Mouse (Mus musculus): Measurements from ENCODE around the gene Card14. TPM values are rescaled to one million over a fixed set of nuclear protein-coding genes. Genes with fewer than 3 reads are reported as not detected.
A peak's percentile ranks its signal among the peaks of the same experiment; 100 is the strongest.

Gene Card14
- 0.09 and 0.15 TPM in 2 replicates for polyA plus RNA-seq (2014; fragmentation: Nextera tagmentation; extraction: Ambion mirVana)

GRCm38 (mm10) chr11:119307658-119307867 lies at the start of gene Card14:
Gene Card14, plus strand, starts transcription at chr11:119307768.
- Histone ChIP-seq H3K4me2 (ENCODE audit: low read length) (no peak within 1 kb of the TSS), H3K36me3 (ENCODE audit: control insufficient read depth, insufficient read depth, low read length) (no peaks in the 10 kb centered on the region), H3K27me3 (replicated peaks; ENCODE audit: control insufficient read depth, insufficient read depth, low read length) (no peaks in the 10 kb centered on the region), H3K9ac (ENCODE audit: low read length) (no peak within 1 kb of the TSS), H3K9me3 (replicated peaks; ENCODE audit: control insufficient read depth, low read length) (no peaks in the 10 kb centered on the region), H3K27ac (ENCODE audit: low read depth, low read length) (no peak within 1 kb of the TSS), H3K4me3 (ENCODE audit: low read depth, low read length) (no peak within 1 kb of the TSS), H3K4me1 (ENCODE audit: control insufficient read depth, insufficient read depth, low read length) (no peaks in the 10 kb centered on the region)
- ATAC-seq (no peak), DNase-seq (ENCODE audit: low spot score) (no peak)
- 74% methylated on average over 1 of the region's 1 CpGs for WGBS

GRCm38 (mm10) chr11:119258216-119258571 lies 49.4 kb upstream of the Card14 start:
- 74% methylated on average over 9 of the region's 9 CpGs for WGBS
- DNase-seq (ENCODE audit: low spot score): no peak
- Histone ChIP-seq H3K4me2 (ENCODE audit: low read length) (peak overlapping the region; percentile 48), H3K27ac (ENCODE audit: low read depth, low read length) (0 out of 2 replicates have a peak overlapping the region, but pooled peaks have one; percentile 21), H3K9ac (ENCODE audit: low read length) (peak overlapping the region; percentile 2; the same call in 1 of the 2 replicates), H3K9me3 (replicated peaks; ENCODE audit: control insufficient read depth, low read length) (no peaks in the 10 kb centered on the region), H3K36me3 (ENCODE audit: control insufficient read depth, insufficient read depth, low read length) (0 out of 2 replicates have a peak, but pooled peaks cover 3% of the 10 kb centered on the region), H3K4me3 (ENCODE audit: low read depth, low read length) (peak overlapping the region; percentile 17), H3K27me3 (replicated peaks; ENCODE audit: control insufficient read depth, insufficient read depth, low read length) (no peaks in the 10 kb centered on the region), H3K4me1 (ENCODE audit: control insufficient read depth, insufficient read depth, low read length) (no peaks in the 10 kb centered on the region)
- ATAC-seq: no peak

GRCm38 (mm10) chr11:119258572-119259322 lies 48.8 kb upstream of the Card14 start:
- Histone ChIP-seq H3K4me1 (ENCODE audit: control insufficient read depth, insufficient read depth, low read length) (no peaks in the 10 kb centered on the region), H3K4me2 (ENCODE audit: low read length) (peak overlapping the region; percentile 48), H3K4me3 (ENCODE audit: low read depth, low read length) (peak overlapping the region; percentile 17), H3K9ac (ENCODE audit: low read length) (peak overlapping the region; percentile 2; the same call in 1 of the 2 replicates), H3K27me3 (replicated peaks; ENCODE audit: control insufficient read depth, insufficient read depth, low read length) (no peaks in the 10 kb centered on the region), H3K9me3 (replicated peaks; ENCODE audit: control insufficient read depth, low read length) (no peaks in the 10 kb centered on the region), H3K27ac (ENCODE audit: low read depth, low read length) (0 out of 2 replicates have a peak overlapping the region, but pooled peaks have one; percentile 21), H3K36me3 (ENCODE audit: control insufficient read depth, insufficient read depth, low read length) (0 out of 2 replicates have a peak, but pooled peaks cover 3% of the 10 kb centered on the region)
- ATAC-seq (peak; percentile 68), DNase-seq (ENCODE audit: low spot score) (peak; percentile 68)
- 62% methylated on average over 23 of the region's 23 CpGs for WGBS

- H3K9me3 ChIP-seq (replicated peaks; ENCODE audit: control insufficient read depth, low read length): no peaks in the 10 kb centered on the region
- no peak overlapping the region for H3K9ac ChIP-seq (ENCODE audit: low read length)
- WGBS: 89% methylated on average over 8 of the region's 8 CpGs
- no peak for ATAC-seq
- no peak for DNase-seq (ENCODE audit: low spot score)
- no peak overlapping the region for H3K4me3 ChIP-seq (ENCODE audit: low read depth, low read length)
- H3K27ac ChIP-seq (ENCODE audit: low read depth, low read length): no peak overlapping the region
- no peaks in the 10 kb centered on the region for H3K27me3 ChIP-seq (replicated peaks; ENCODE audit: control insufficient read depth, insufficient read depth, low read length)
- H3K36me3 ChIP-seq (ENCODE audit: control insufficient read depth, insufficient read depth, low read length): 0 out of 2 replicates have a peak, but pooled peaks cover 8% of the 10 kb centered on the region
- H3K4me1 ChIP-seq (ENCODE audit: control insufficient read depth, insufficient read depth, low read length): no peaks in the 10 kb centered on the region
- no peak overlapping the region for H3K4me2 ChIP-seq (ENCODE audit: low read length)
These were observed 47.6 kb upstream of the Card14 start for GRCm38 (mm10) chr11:119259977-119260376.

- H3K9me3 ChIP-seq (replicated peaks; ENCODE audit: control insufficient read depth, low read length): no peaks in the 10 kb centered on the region
- no peaks in the 10 kb centered on the region for H3K27me3 ChIP-seq (replicated peaks; ENCODE audit: control insufficient read depth, insufficient read depth, low read length)
- no peak overlapping the region for H3K9ac ChIP-seq (ENCODE audit: low read length)
- no peak overlapping the region for H3K4me3 ChIP-seq (ENCODE audit: low read depth, low read length)
- H3K4me2 ChIP-seq (ENCODE audit: low read length): no peak overlapping the region
- WGBS: 95% methylated on average over 13 of the region's 13 CpGs
- no peak for ATAC-seq
- DNase-seq (ENCODE audit: low spot score): no peak
- 0 out of 2 replicates have a peak, but pooled peaks cover 8% of the 10 kb centered on the region for H3K36me3 ChIP-seq (ENCODE audit: control insufficient read depth, insufficient read depth, low read length)
- H3K27ac ChIP-seq (ENCODE audit: low read depth, low read length): no peak overlapping the region
- peaks cover 10% of the 10 kb centered on the region for H3K4me1 ChIP-seq (ENCODE audit: control insufficient read depth, insufficient read depth, low read length)
These were observed 43.2 kb upstream of the Card14 start for GRCm38 (mm10) chr11:119264413-119264812.

GRCm38 (mm10) chr11:119265811-119266210 lies 41.8 kb upstream of the Card14 start:
- no peak overlapping the region for H3K9ac ChIP-seq (ENCODE audit: low read length)
- H3K4me2 ChIP-seq (ENCODE audit: low read length): no peak overlapping the region
- 72% methylated on average over 7 of the region's 7 CpGs for WGBS
- H3K27me3 ChIP-seq (replicated peaks; ENCODE audit: control insufficient read depth, insufficient read depth, low read length): no peaks in the 10 kb centered on the region
- ATAC-seq (no peak), DNase-seq (ENCODE audit: low spot score) (no peak)
- no peaks in the 10 kb centered on the region for H3K9me3 ChIP-seq (replicated peaks; ENCODE audit: control insufficient read depth, low read length)
- no peak overlapping the region for H3K27ac ChIP-seq (ENCODE audit: low read depth, low read length)
- H3K36me3 ChIP-seq (ENCODE audit: control insufficient read depth, insufficient read depth, low read length): 0 out of 2 replicates have a peak, but pooled peaks cover 5% of the 10 kb centered on the region
- peaks cover 10% of the 10 kb centered on the region for H3K4me1 ChIP-seq (ENCODE audit: control insufficient read depth, insufficient read depth, low read length)
- no peak overlapping the region for H3K4me3 ChIP-seq (ENCODE audit: low read depth, low read length)

- DNase-seq (ENCODE audit: low spot score) (no peak), ATAC-seq (peak; percentile 46)
- 23% methylated on average over 6 of the region's 6 CpGs for WGBS
- Histone ChIP-seq H3K9ac (ENCODE audit: low read length) (peak overlapping the region; percentile 78), H3K9me3 (replicated peaks; ENCODE audit: control insufficient read depth, low read length) (no peaks in the 10 kb centered on the region), H3K27me3 (replicated peaks; ENCODE audit: control insufficient read depth, insufficient read depth, low read length) (no peaks in the 10 kb centered on the region), H3K4me1 (ENCODE audit: control insufficient read depth, insufficient read depth, low read length) (peaks cover 10% of the 10 kb centered on the region), H3K36me3 (ENCODE audit: control insufficient read depth, insufficient read depth, low read length) (0 out of 2 replicates have a peak, but pooled peaks cover 5% of the 10 kb centered on the region), H3K27ac (ENCODE audit: low read depth, low read length) (no peak overlapping the region), H3K4me2 (ENCODE audit: low read length) (peak overlapping the region; percentile 93), H3K4me3 (ENCODE audit: low read depth, low read length) (peak overlapping the region; percentile 61; the same call in 1 of the 2 replicates)
These were observed 40.3 kb upstream of the Card14 start for GRCm38 (mm10) chr11:119267241-119267674.

- Histone ChIP-seq H3K27ac (ENCODE audit: low read depth, low read length) (no peak within 1 kb of the TSS), H3K9me3 (replicated peaks; ENCODE audit: control insufficient read depth, low read length) (no peaks in the 10 kb centered on the region), H3K27me3 (replicated peaks; ENCODE audit: control insufficient read depth, insufficient read depth, low read length) (no peaks in the 10 kb centered on the region), H3K4me2 (ENCODE audit: low read length) (peak within 1 kb of the TSS; percentile 93), H3K9ac (ENCODE audit: low read length) (peak within 1 kb of the TSS; percentile 78), H3K36me3 (ENCODE audit: control insufficient read depth, insufficient read depth, low read length) (0 out of 2 replicates have a peak, but pooled peaks cover 5% of the 10 kb centered on the region), H3K4me1 (ENCODE audit: control insufficient read depth, insufficient read depth, low read length) (peaks cover 10% of the 10 kb centered on the region), H3K4me3 (ENCODE audit: low read depth, low read length) (peak within 1 kb of the TSS; percentile 61)
- peak; percentile 96 for DNase-seq (ENCODE audit: low spot score)
- WGBS: 6% methylated on average over 52 of the region's 52 CpGs
- ATAC-seq: peak; percentile 87
These were observed 39.6 kb upstream of the Card14 start, which contains the start of gene Gaa for GRCm38 (mm10) chr11:119267768-119268556. Gene Gaa, plus strand, starts transcription at chr11:119267887.

Measured in forebrain, embryonic 14.5 days (tissue).